ENCODE assay signal across 10 mouse cellular contexts in genomic region chr15:12447021-12447434, GRCm38 (mm10).
DNase-seq lines count a peak whose midpoint lies in the region; ATAC-seq lines count a peak whose summit lies in the region.
"Had no signal": no experiment of that assay in that cellular context is flagged by ENCODE, and none has a peak within 500 bp of the region (broad histone marks: within the 10 kb centered on the region; RNA-seq: fewer than 3 reads in every experiment).

No protein-coding gene starts in this region.

- no peak overlapping the region for H3K9ac ChIP-seq in limb, embryonic 12.5 days (replicated peaks)
- H3K9ac ChIP-seq in midbrain, embryonic 16.5 days (ENCODE audit: low read depth, low read length): no peak overlapping the region
- H3K9ac ChIP-seq: kidney, embryonic 15.5 days; midbrain, embryonic 13.5 days had no signal

- no peaks in the 10 kb centered on the region for H3K27me3 ChIP-seq in limb, embryonic 12.5 days
- H3K27me3 ChIP-seq in limb, embryonic 10.5 days (ENCODE audit: low read depth, poor library complexity, severe bottlenecking): no peaks in the 10 kb centered on the region
- no peaks in the 10 kb centered on the region for H3K27me3 ChIP-seq in midbrain, embryonic 16.5 days (ENCODE audit: control insufficient read depth, insufficient read depth, low read depth, low read length)
- H3K27me3 ChIP-seq: kidney, embryonic 15.5 days; midbrain, embryonic 13.5 days had no signal

- WGBS in limb, embryonic 12.5 days: 52% methylated on average over 10 of the region's 10 CpGs
- 81% methylated on average over 10 of the region's 10 CpGs for WGBS in limb, embryonic 10.5 days
- WGBS in midbrain, embryonic 16.5 days: 76% methylated on average over 10 of the region's 10 CpGs

- peaks cover 33% of the 10 kb centered on the region for H3K4me1 ChIP-seq in limb, embryonic 12.5 days (replicated peaks)
- H3K4me1 ChIP-seq in limb, embryonic 10.5 days: peaks cover 34% of the 10 kb centered on the region
- H3K4me1 ChIP-seq in midbrain, embryonic 16.5 days (ENCODE audit: control insufficient read depth, insufficient read depth, low read length): no peaks in the 10 kb centered on the region

- no peaks in the 10 kb centered on the region for H3K36me3 ChIP-seq in limb, embryonic 12.5 days
- no peaks in the 10 kb centered on the region; the same call in 1 of the 2 replicates for H3K36me3 ChIP-seq in limb, embryonic 10.5 days
- no peaks in the 10 kb centered on the region for H3K36me3 ChIP-seq in midbrain, embryonic 16.5 days (ENCODE audit: control insufficient read depth, insufficient read depth, low read length)
- H3K36me3 ChIP-seq: midbrain, embryonic 13.5 days had no signal

- ATAC-seq in limb, embryonic 12.5 days (ENCODE audit: insufficient number of reproducible peaks, insufficient read depth, low FRiP score, low TSS enrichment, low read depth): peak; percentile 56; the same call in 1 of the 2 replicates
- ATAC-seq in frontal cortex, adult (ENCODE audit: low TSS enrichment): peak; percentile 85
- no peak for ATAC-seq in midbrain, embryonic 16.5 days
- ATAC-seq: midbrain, embryonic 13.5 days had no signal

- H3K4me2 ChIP-seq in limb, embryonic 12.5 days: no peak overlapping the region
- H3K4me2 ChIP-seq in midbrain, embryonic 16.5 days (ENCODE audit: low read length): no peak overlapping the region
- H3K4me2 ChIP-seq: kidney, embryonic 15.5 days; midbrain, embryonic 13.5 days had no signal

- H3K4me3 ChIP-seq in limb, embryonic 12.5 days (replicated peaks): no peak overlapping the region
- no peak overlapping the region for H3K4me3 ChIP-seq in limb, embryonic 10.5 days
- no peak overlapping the region for H3K4me3 ChIP-seq in midbrain, embryonic 16.5 days (ENCODE audit: low read depth, low read length)
- H3K4me3 ChIP-seq: kidney, embryonic 15.5 days; midbrain, embryonic 13.5 days had no signal

- peak overlapping the region; percentile 50; the same call in 1 of the 2 replicates for H3K27ac ChIP-seq in limb, embryonic 12.5 days
- no peak overlapping the region for H3K27ac ChIP-seq in limb, embryonic 10.5 days
- no peak overlapping the region for H3K27ac ChIP-seq in midbrain, embryonic 16.5 days (ENCODE audit: low read length)
- H3K27ac ChIP-seq: midbrain, embryonic 13.5 days had no signal

- DNase-seq in limb, embryonic 10.5 days (ENCODE audit: low spot score): no peak
- peak; percentile 57 to 71 for DNase-seq in layer of hippocampus, postnatal 36 days
- DNase-seq in right cerebral cortex, postnatal 4 days: peak; percentile 42
- no peak for DNase-seq in cerebellum, adult 9-11 months
- no peak for DNase-seq in retina, postnatal 1 day

- H3K9me3 ChIP-seq in limb, embryonic 12.5 days: no peaks in the 10 kb centered on the region
- H3K9me3 ChIP-seq in limb, embryonic 10.5 days (replicated peaks): no peaks in the 10 kb centered on the region
- H3K9me3 ChIP-seq in midbrain, embryonic 16.5 days (replicated peaks; ENCODE audit: control insufficient read depth, low read length, poor library complexity, severe bottlenecking): no peaks in the 10 kb centered on the region
- H3K9me3 ChIP-seq: kidney, embryonic 15.5 days; midbrain, embryonic 13.5 days had no signal

Comparison
In these comparisons a context has a peak if more than half of its experiments do, and no peak if none do; other contexts are left out.
1. DNase-seq: peak in layer of hippocampus, postnatal 36 days (2 of 2) and right cerebral cortex, postnatal 4 days (single experiment); none in limb, embryonic 10.5 days (single experiment), cerebellum, adult 9-11 months (single experiment) and retina, postnatal 1 day (single experiment).